Mouse (Mus musculus) kidney, postnatal 10 days (tissue): Measurements from ENCODE around the gene Plcb3.

ENCODE experiments used
- DNase-seq: peaks from one replicate; pipeline ENCODE4 v3.0.0; 2021; ENCODE audit warnings: mixed read lengths

The Plcb3 gene

DNA sequence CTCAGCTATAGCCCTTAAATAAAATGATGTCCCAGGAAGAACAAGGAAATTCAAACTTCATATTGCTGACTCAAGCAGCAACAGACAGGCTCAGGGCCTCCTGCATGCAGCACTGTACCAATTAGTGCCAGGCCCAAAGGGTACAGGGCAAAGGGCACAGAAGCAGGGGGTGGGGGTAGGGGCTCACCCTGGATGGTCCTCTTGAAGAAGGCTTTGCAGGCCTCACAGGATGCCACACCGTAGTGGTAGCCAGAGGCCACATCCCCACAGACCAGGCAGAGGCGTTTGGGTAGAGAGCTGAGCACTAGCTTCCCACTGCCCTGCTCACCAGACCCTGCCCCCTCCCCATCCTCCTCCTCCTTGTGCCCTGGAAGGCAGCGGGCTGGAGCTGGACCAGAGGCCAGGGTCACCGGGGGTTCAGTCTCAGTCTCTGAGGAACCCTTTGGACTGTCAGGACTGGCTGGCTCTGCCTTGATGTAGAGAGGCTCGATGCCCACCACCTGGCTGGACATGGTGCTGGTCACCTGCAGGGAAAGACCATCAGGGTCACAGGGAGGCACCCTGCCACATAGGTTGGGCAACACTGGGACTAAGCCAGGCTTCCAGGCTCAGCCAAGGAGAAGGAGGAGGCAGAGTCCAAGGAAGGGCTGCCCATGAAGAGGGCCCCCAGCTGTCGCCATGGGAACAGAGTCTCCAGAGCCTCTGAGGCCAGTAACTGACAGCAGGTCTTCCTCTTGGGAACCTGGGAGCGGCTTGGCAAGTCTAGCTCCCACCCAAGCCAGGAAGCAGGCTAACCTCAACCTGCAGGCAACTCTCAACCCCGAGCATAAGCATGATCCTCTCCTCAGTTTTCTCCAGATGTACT, 56.2 kb downstream of the Plcb3 start:
- peak; percentile 79 for DNase-seq

DNA sequence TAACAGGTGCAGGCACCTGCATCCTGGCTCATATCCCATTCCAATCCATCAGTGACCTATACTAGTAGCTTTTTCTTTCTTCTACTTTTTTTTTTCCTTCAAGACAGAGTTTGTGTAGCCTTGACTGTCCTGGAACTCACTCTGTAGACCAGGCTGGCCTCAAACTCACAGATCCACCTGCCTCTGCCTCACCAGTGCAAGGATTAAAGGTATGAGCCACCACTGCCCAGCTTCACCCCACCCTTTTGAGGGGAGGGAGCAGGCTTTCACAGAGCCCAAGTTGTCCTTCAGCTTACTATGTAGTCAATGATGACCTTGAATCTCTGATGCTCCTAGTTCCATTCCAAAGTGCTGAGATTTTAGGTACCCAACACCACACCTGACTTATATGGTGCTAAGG, 56.8 kb downstream of the Plcb3 start:
- DNase-seq, result peak; percentile 12

DNA sequence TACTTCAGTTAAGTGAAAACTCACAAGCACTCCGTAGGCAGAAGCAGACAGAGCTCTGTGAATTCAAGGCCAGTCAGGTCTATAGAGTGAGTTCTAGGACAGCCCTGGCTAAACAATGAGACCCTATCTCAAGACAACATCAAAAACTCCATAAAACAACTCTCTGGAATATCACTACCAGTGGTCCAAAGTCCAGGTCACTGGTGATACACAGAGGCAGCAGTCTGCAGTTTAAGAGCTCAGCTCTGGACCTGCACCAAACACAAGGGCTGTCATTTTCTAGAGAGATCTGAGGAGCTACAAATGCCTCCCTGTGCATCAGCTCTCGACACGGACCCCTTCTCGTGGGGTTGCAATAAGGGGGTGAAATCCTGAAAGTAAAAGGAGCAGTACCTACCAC, 57.9 kb downstream of the Plcb3 start:
- DNase-seq, result peak; percentile 6

DNA sequence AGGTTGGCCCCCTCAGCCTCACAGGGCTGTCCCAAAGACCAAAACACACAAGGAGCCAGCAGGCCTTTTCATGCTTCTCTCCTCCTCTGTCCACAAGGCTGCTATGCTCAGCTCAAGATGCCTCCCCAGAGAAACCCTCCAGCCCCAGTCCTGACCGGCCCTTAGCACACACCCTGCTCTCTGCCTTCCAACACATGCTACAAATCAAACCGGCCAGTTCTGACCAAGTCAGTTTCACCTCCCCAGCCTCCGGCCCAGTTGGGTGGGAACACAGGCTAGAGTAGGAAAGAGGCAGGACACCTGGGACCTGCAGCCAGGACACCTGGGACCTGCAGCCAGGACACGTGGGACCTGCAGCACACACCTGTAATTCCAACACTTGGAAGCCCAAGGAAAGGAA, 59.8 kb downstream of the Plcb3 start:
- DNase-seq, result peak; percentile 16

DNA sequence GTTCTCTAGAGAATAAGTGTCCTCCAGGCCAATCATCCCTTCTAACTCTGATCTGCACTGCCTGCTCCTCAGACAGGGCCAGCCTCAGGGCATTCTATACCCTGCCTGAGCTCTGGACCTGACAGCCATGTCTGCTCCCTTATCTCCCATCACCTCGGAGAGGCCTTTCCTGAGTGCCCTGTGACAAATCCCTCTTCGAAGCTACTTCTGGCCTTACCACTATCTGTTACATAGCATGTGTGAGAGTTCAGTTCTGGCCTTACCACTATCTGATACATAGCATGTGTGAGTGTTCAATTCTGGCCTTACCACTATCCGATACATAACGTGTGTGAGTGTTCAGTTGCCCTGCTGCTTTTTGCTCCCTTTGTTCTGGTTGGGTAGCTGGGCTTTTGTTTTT, 61.0 kb downstream of the Plcb3 start:
- DNase-seq, result peak; percentile 3

DNA sequence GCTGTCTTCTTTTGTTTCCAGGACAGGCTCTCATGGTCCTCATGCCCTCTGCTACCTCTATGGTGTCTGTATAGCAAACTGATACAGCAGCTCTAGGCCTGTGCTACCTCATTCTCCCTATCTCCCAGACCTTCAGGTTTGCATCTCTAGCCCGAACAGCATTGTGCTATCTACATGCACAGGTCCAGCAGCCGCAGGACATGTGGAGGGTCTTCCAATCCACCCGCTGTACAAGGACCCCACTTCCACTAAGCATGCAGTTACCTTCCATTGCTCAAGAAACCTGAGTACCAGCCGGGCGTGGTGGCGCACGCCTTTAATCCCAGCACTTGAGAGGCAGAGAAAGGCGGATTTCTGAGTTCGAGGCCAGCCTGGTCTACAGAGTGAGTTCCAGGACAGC, 61.7 kb downstream of the Plcb3 start:
- DNase-seq, result no peak

DNA sequence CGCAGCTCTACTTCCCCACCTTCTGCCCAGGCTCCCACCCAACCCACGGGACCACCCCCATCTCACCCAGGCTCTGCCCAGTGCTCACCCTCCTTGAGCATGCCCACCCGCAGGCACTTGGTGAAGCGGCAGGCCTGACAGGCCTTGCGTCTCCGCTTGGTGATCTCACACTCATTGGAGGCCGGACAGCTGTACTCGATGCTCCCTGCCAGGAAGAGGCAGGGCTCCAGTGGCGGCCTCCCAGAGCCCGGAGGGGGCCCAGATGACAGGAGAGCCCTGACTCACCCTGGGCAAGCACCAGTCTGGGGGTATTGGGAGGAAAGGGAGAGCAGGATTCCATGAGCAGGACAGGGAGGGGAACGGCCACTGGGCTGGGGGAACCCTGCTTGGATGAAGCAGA, 62.3 kb downstream of the Plcb3 start:
- DNase-seq, result no peak

DNA sequence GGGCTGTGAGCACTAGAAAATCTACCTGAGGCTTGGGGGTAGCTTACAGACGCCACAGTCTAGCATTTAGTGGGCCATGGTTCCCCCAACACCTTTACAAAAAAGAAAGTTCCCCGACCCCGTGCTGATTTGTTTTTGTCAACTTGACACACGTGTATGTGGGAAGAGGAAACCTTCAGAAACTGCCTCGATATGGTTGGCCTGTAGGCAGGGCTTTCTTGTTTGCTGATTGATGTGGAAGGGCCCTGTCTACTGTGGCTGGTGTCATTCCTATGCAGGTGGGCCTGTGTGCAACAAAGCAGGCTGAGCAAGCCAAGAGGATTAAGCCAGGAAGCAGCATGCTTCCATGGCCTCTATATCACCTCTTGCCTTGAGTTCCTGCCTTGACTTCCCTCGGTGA, 63.2 kb downstream of the Plcb3 start:
- no peak for DNase-seq

DNA sequence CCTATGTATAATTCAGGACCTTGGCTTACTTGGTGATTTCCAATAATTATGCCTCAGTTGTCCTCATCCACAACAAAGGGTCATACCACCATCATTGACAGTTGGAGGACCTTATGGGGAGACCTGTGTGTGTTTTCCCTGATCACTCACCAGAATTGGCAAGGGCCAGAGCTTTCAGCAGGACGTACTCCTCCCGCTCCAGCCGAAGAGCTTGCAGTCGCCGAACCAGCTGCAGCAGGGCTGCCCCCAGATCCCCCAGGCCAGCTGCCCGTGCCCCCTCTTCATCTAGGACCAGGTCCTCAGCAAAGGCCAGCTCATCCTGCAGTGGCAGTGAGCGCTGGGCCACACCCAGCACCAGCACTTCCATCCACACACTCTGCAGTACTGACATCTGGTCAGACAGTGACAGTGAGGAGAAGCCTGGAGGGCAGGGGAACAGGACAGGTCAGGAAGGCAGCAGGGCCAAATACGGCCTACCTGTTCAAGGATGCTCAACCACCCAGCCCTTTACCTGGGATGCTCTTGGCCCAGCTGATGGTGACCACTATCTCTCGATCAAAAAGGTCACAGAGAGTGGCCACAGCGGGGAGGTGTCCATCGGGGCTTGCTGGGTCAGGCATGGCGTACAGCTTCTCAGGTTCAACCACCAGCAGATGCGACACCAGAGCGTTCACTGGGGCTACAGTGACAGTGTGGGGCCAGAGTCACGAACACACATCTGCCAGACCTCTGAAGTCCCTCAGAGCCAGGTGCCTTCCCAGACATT, 63.9 kb downstream of the Plcb3 start:
- no peak for DNase-seq

DNA sequence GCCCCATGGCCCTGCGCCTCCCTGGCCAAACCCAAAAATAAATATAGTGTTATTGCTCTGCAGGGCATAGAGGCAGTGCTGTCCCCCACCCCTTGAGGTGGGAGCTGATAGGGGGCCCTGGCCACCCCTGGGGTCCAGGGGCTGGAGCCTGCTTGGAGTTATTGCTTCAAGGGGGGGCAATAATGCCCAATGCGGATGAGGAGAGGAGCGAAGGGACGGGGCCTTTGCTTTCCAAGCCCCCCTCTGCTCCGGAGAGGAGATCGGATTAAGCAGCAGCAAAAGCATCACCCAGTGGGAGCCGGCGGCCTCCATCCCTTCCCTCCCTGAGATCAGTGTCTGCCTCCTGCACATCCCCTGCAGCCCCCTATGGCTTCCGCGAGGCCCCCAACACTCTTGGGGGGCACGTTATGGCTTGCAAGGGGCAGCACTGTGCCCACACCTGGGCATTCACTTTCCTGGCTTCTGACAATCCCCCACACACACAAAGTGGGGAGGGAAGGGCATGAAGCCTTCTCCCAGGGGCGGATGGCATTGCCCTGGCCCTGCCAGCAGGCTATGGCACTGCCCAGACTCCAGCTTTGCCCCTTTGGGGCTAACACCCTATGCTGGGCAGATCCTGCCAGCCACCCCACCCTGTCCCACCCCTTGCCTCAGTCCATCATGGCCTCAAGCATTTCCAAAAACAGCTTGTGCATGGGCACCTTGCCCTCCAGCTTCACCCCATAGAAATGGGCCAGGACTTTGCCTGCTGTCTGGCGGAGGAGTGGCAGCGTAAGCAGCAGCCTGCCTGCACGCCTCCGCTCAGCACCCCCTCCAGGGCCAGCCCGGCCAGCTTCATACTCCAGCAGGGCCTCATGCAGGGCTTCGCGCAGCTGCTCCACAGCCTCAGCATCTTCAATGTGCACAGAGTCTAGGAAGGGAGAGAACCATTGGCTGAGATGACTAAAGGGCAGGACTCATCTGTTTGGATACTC, 64.9 kb downstream of the Plcb3 start:
- no peak for DNase-seq

DNA sequence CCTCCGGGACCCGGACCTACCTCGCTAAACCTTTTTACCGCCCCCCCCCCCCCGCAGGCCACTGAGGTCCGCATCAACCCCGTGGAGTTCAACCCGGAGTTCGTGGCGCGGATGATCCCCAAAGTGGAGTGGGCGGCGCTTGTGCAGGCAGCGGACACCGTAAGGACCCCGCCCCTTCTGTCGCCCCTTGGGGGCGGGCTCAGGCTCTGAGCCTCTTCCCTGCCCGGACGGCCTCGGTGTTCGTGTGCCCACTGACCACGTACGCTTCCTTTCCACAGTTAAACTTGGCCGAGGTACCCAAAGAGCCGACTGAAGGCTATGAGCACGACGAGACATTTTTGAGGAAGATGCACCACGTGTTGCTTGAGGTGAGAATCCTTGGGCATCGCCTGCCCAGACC, 66.0 kb downstream of the Plcb3 start:
- DNase-seq, result peak; percentile 78

DNA sequence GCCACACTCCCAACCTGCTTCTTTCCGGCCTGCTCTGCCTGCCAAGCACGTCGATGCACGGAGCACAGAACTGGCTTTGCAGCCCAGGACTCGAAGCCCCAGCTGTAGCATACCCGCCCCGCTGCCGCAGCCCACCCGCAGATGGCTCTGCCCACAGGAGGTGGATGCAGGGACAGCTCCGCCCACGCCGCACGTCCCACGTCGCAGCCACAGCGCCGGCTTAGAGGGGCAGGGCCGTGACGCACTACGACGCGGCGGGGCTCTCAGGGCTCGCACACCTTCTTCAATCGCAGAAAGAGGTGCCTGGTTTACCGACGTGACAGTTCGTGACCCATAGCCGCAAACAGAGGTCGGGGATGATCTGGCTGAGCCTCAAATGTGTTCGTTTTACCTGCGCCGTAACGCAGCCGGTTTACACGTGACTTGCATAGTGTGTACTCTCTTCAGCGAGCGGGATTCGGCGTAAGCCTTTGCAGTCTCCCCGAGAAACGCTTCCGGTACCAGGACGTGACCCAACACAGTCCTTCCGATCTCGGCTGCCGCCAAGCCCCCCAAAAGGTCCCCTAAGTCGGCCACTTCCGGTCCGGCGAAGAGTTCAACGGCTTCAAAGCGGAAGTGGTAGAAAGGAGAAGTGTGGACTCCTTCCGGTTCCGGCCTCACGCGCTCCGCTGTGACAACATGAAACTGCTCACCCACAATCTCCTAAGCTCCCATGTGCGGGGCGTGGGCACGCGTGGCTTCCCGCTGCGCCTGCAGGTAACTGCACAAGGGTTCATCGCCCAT, 66.6 kb downstream of the Plcb3 start, which contains the start of the genes Trmt112 and Prdx5:
Trmt112 (plus strand) TSS at position 192 of the 783 bp plus-strand sequence.
Prdx5 (minus strand) TSS at position 600 of the 783 bp plus-strand sequence.
- DNase-seq, result peak; percentile 96

DNA sequence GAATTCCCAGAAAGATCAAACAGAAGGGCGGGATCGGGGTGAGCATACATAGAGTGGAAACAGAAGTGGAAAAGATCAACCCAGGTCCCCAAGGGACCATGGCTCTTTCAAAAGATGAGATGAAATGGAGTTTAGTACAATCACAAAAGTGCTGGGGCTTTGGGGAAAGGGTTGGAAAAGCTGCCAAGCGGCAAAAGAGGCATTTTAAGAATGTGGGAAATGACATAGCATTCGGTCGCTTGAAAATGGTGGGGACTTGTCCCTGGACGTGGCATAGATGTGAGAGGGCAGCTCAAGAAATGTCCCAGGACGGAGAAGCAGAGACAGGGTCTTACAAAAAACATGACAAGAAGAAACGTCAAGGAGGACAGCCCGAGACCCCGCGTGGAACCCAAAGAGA, 67.2 kb downstream of the Plcb3 start:
- DNase-seq, result no peak

DNA sequence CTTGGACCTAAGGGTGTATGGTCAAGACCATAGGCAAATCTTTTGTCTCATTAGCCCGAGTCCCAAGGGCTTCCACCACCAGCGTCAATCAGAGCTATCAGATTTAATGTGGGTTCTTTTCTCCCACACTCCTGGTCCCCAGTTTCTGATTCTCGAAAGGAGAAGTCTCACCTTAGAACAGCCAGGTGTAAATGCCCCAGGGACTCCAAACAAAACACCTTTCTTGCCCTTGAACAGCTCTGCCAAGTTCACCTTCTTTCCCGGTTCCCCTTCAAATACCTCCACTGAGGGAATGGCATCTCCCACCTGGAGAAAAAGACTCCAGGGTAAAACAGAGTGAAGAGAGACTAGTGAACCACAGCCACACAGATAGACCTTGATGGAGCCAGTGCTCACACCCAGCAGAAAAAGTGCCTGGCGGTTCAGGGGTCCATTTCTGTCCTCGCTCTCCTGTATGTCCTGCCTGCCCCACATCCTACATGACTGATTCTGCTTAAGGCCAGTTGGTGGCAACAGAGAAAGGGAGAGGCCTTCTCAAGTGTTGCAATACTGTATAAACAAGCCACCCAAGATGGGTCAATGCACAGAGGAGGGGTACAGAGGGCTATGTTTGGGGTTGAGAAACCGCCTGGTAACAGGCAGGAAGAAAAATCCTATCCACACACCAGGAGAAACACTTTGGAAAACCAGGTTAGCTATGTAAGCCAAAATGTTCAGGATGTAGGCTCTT, 68.3 kb downstream of the Plcb3 start:
- DNase-seq, result no peak

DNA sequence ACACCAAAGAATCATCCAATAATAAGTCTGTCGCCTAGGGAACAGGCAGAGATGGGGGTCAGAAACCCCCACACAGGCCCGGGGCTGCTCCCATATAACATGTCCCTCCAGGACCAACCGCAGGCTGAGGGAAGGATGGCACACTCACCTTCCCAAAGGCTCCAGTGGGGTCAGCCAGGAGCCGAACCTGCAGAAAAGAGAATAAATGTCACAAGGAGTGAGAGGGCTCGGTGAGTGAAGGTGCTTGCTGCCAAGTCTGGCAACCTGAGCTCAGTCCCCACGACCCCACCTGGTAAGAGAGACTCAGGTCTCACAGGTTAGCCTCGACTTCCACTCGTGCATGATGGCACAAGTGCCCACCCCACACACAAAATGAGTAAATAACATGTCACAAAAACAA, 69.2 kb downstream of the Plcb3 start:
- no peak for DNase-seq

DNA sequence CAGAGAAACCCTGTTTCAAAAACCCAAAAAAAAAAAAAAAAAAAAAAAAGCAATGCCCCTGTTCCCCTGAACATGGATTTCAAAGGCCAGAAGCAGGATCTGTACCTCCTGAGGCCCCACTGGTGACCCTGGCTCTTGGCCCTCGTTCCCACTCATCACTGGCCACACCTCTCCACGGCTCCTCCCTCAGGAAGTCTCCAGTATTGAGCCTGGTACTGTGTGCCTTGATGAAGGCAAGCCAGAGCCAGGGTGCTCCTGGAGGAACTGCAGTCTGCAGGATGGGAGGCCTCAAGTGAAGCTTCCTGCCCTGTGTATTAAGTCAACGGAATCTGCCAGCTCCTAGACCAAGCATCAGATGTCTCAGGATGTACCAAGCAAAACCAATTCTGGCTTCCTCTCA, 70.1 kb downstream of the Plcb3 start:
- DNase-seq, result peak; percentile 40

DNA sequence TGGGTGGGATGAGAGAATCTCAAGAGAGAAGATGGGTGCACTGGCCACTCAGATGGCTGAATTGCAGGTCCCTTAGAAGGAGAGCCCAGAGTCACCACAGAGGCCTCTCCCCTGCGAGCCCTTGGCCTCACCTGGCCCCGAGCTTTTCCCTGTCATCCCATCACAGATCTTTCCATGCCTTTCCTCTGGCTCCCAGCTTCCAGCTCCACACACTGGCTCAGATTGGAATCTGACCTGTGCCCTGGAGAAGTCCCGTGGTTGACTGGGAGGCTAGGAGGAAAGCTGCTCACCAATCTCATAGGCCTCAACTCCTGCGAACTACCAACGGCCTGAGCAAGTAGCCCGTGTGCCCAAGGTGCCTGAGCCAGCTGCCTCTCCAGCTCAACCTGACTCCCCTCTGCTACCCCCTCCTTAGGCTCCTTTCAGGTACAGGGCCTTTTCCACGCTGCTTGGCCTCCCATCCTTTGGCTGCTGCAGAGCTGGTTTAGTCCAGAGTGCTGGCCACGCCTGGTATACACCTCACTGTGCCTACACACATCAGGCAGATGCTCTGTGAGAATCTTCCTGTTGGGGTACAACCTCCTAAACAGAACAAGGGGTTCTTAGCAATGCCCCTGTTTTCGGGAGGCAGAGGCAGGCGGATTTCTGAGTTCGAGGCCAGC, 70.6 kb downstream of the Plcb3 start:
- DNase-seq, result no peak

DNA sequence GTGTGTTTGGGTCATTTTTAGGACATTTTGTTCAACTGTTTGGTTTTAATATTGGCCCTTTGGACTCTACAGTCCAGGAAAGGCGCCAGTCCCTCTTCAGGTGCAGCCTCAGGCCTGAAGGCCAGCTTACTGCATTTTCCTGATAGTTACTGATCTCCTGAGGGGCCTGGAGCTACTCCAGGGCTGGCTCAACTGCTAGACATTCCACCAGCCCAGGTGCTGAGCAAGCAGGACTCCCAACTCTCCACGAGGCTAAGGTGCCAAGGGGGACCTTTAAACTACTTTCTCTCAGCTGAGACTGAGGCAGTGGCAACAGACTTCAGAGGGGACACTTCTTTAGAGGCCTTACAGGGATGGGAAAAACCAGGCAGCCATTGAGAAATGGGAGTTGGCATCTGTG, 71.4 kb downstream of the Plcb3 start:
- DNase-seq, result peak; percentile 72

DNA sequence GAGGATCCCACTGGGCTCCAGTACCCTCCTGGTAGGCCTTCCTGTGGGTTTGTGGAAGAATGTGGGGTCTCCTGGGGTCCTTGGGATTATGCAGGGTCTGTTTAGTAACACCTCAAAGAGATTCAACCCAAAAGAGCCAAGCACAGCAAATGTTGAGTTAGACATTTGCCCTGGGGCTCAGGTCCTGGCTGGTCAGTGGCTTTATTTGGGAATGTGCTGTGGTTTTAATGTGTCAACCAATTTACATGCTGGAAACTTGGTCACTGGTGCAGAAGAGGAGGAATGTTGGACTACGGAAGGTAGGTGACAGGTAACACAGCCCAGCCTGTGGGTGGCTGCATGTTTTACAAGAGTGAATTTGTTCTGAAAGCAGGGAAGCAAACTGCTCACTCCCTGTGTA, 73.2 kb downstream of the Plcb3 start:
- DNase-seq, result peak; percentile 44
